Mouse (Mus musculus) kidney, adult 2 months (tissue): Measurements from ENCODE around the gene Josd1.

Experiments used
- CTCF ChIP-seq: fragments of 200-500 bp; conservative IDR thresholded peaks from 2 replicates; pipeline ENCODE4 v1.5.1; 2011; ENCODE audit warnings: low read depth, mild to moderate bottlenecking, control low read depth, low read length, moderate library complexity, mixed read lengths; ENCODE audit not compliant: insufficient read depth, insufficient read length
- POLR2A ChIP-seq: fragments of 200-500 bp; IDR thresholded peaks from one replicate; pipeline ENCODE4 v1.6.1; 2011; ENCODE audit warnings: low read depth, low read length, control low read depth

DNA sequence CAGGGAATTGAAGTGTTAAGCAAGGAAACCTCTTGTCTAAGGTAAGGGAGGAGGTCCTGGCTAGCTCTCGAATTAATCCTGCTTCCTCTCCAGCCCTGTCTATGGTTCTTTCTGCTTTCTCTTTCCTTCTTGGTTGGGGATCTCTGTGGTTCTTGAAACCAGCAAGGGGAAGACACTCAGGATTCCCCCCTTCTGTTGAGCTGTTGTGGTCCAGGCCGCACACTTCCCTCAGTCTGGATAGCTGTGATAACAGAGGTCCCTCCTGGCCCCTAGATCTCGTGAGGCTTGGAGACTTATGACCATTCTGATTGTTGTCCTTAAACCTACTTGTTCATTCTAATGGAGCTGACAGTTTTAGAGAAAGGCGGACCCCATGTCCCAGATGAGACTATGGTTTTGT is 6.8 kb upstream of the Josd1 start:
- TF ChIP-seq CTCF (no peak), POLR2A (no peak)
